Mouse (Mus musculus) liver, embryonic 11.5 days (tissue): Measurements from ENCODE around the gene Uts2r. TPM values are rescaled to one million over a fixed set of nuclear protein-coding genes. Genes with fewer than 3 reads are reported as not detected.

Experiments
- ATAC-seq: fragments of 200-750 bp; cut with Nextera tagmentation; replicated peaks from 2 replicates; pipeline ENCODE4 v1.8.0; 2017; ENCODE audit warnings: moderate number of reproducible peaks, mild to moderate bottlenecking, moderate TSS enrichment, moderate library complexity; ENCODE audit not compliant: low FRiP score
- DNase-seq: peaks from one replicate; pipeline ENCODE4 v3.0.0-alpha.2; 2017; ENCODE audit warnings: low spot score
- H3K27ac ChIP-seq: fragments of 300-500 bp; sonication (generic); 2 replicates; pipeline ENCODE4 v1.5.1; 2014; ENCODE audit warnings: mild to moderate bottlenecking, low read depth, low read length, control low read depth
- H3K27me3 ChIP-seq: fragments of 300-500 bp; sonication (generic); replicated peaks from 2 replicates; pipeline ENCODE4 v1.6.1; 2014; ENCODE audit warnings: low read length, mixed read lengths; ENCODE audit not compliant: control insufficient read depth, insufficient read depth
- H3K36me3 ChIP-seq: fragments of 300-500 bp; sonication (generic); 2 replicates; pipeline ENCODE4 v1.6.1; 2014; ENCODE audit warnings: mild to moderate bottlenecking, low read length, moderate library complexity, mixed read lengths; ENCODE audit not compliant: control insufficient read depth, insufficient read depth
- H3K4me1 ChIP-seq: fragments of 300-500 bp; sonication (generic); replicated peaks from 2 replicates; pipeline ENCODE4 v1.6.1; 2014; ENCODE audit warnings: low read length, mixed read lengths; ENCODE audit not compliant: control insufficient read depth, insufficient read depth
- H3K4me2 ChIP-seq: fragments of 300-500 bp; sonication (generic); 2 replicates; pipeline ENCODE4 v1.6.1; 2014; ENCODE audit warnings: mild to moderate bottlenecking, control low read depth, moderate library complexity
- H3K4me3 ChIP-seq: fragments of 300-500 bp; sonication (generic); 2 replicates; pipeline ENCODE4 v1.5.1; 2014; ENCODE audit warnings: low read depth, low read length, control low read depth
- H3K9ac ChIP-seq: fragments of 300-500 bp; sonication (generic); 2 replicates; pipeline ENCODE4 v1.6.1; 2014; ENCODE audit warnings: low read depth, low read length, control low read depth
- H3K9me3 ChIP-seq: fragments of 300-500 bp; sonication (generic); 2 replicates; pipeline ENCODE4 v1.6.1; 2016; ENCODE audit warnings: low read length, inconsistent platforms, mixed read lengths; ENCODE audit not compliant: control insufficient read depth
- WGBS: fragments of 180-500 bp; shearing (Covaris S2); extraction: QIAGEN DNeasy Blood & Tissue Kit; methylation state at CpG from one replicate; pipeline ENCODE4 v1.1.7; 2014; 5-methylcytosine and 5-hydroxymethylcytosine counted together
- polyA plus RNA-seq: library from polyadenylated mRNA; unstranded; fragments of >200 nt; fragmentation: Nextera tagmentation; extraction: Ambion mirVana; gene quantifications from 2 replicates; pipeline ENCODE4 v1.2.1, GENCODE M21; 2014

Uts2r gene
- polyA plus RNA-seq, 1 experiment from 2014 or later, result not detected

GRCm38 (mm10) chr11:121123438-121123837 lies 36.6 kb upstream of the Uts2r start:
- 79% methylated on average over 4 of the region's 4 CpGs for WGBS
- Histone ChIP-seq H3K9ac (no peak overlapping the region), H3K9me3 (no peaks in the 10 kb centered on the region), H3K36me3 (no peaks in the 10 kb centered on the region), H3K27ac (no peak overlapping the region), H3K27me3 (no peaks in the 10 kb centered on the region), H3K4me3 (no peak overlapping the region), H3K4me1 (peaks cover 15% of the 10 kb centered on the region), H3K4me2 (no peak overlapping the region)
- DNase-seq, result no peak
- no peak for ATAC-seq

DNA sequence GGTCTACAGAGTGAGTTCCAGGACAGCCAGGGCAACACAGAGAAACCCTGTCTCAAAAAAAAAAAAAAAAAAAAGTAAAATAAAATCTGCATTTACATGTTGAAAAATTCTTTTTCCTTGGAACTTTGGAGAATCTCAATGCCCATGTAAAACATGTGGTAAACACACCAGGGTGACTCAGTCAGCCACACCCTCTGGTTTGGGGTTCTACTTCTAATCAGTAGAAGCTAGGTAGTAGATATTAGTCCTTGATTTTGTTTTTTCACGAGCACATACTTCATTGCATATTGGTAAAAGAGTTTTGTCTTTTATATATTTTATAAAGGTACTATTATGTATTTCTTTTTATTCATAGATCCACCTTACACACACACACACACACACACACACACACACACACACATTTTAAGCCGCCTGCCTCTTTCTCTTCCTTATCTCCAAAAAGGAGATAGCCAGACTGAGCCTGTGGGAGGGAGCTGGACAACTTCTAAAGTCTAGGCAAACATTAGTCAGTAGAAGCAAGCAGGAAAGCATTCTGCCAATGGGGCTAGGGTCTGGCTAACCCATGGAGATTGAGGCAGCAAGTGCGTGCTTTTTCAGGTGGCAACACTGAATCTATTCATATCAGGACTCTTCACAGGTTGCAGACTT lies 34.4 kb upstream of the Uts2r start:
- peak; percentile 41; the same call in 1 of the 2 replicates for ATAC-seq
- WGBS, result 36% methylated on average over 3 of the region's 3 CpGs
- Histone ChIP-seq H3K27ac (no peak overlapping the region), H3K9me3 (no peaks in the 10 kb centered on the region), H3K9ac (no peak overlapping the region), H3K4me1 (peaks cover 15% of the 10 kb centered on the region), H3K4me3 (no peak overlapping the region), H3K36me3 (no peaks in the 10 kb centered on the region), H3K27me3 (no peaks in the 10 kb centered on the region), H3K4me2 (0 out of 2 replicates have a peak overlapping the region, but pooled peaks have one; percentile 3)
- DNase-seq, result no peak

GRCm38 (mm10) chr11:121126395-121126794 lies 33.7 kb upstream of the Uts2r start:
- DNase-seq, result no peak
- no peak overlapping the region for H3K4me3 ChIP-seq
- no peaks in the 10 kb centered on the region for H3K27me3 ChIP-seq
- 88% methylated on average over 1 of the region's 1 CpGs for WGBS
- no peaks in the 10 kb centered on the region for H3K9me3 ChIP-seq
- no peak overlapping the region for H3K4me2 ChIP-seq
- H3K36me3 ChIP-seq, result no peaks in the 10 kb centered on the region
- ATAC-seq, result no peak
- no peak overlapping the region for H3K9ac ChIP-seq
- peaks cover 15% of the 10 kb centered on the region for H3K4me1 ChIP-seq
- no peak overlapping the region for H3K27ac ChIP-seq

DNA sequence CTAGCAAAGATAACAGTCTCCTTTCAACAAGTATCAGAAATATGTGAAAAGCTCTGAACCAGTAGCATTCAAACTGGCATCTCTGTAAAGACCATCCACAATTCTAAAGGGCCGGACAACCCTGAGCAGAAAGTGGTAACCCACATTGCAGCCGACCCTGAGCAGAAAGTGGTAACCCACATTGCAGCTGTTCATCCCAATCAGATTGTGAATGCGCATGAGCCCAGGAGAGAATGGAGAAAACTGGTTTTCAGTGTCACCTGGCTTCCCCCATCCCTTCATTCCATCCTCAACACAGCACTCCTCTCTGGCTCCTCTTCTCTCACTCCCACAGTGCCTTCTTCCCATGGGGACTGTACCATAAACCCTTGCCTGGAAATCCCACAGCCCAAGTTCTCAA lies 32.6 kb upstream of the Uts2r start:
- H3K36me3 ChIP-seq, result no peaks in the 10 kb centered on the region
- H3K4me3 ChIP-seq, result no peak overlapping the region
- DNase-seq, result no peak
- H3K4me2 ChIP-seq, result no peak overlapping the region
- ATAC-seq, result no peak
- H3K9ac ChIP-seq, result no peak overlapping the region
- 75% methylated on average over 3 of the region's 3 CpGs for WGBS
- H3K27ac ChIP-seq, result no peak overlapping the region
- peaks cover 6% of the 10 kb centered on the region for H3K4me1 ChIP-seq
- no peaks in the 10 kb centered on the region for H3K27me3 ChIP-seq
- H3K9me3 ChIP-seq, result no peaks in the 10 kb centered on the region

GRCm38 (mm10) chr11:121129616-121130015 lies 30.5 kb upstream of the Uts2r start:
- DNase-seq, result no peak
- Histone ChIP-seq H3K9ac (no peak overlapping the region), H3K36me3 (no peaks in the 10 kb centered on the region), H3K9me3 (no peaks in the 10 kb centered on the region), H3K4me3 (no peak overlapping the region), H3K27ac (no peak overlapping the region), H3K27me3 (no peaks in the 10 kb centered on the region), H3K4me1 (peaks cover 6% of the 10 kb centered on the region), H3K4me2 (no peak overlapping the region)
- ATAC-seq, result no peak
- 62% methylated on average over 1 of the region's 1 CpGs for WGBS

GRCm38 (mm10) chr11:121134600-121134999 lies 25.5 kb upstream of the Uts2r start:
- ATAC-seq (no peak), DNase-seq (no peak)
- Histone ChIP-seq H3K36me3 (no peaks in the 10 kb centered on the region), H3K4me3 (no peak overlapping the region), H3K9ac (no peak overlapping the region), H3K27ac (no peak overlapping the region), H3K4me2 (no peak overlapping the region), H3K4me1 (no peaks in the 10 kb centered on the region; the same call in 1 of the 2 replicates), H3K9me3 (no peaks in the 10 kb centered on the region), H3K27me3 (0 out of 2 replicates have a peak, but pooled peaks cover 2% of the 10 kb centered on the region)
- 52% methylated on average over 1 of the region's 1 CpGs for WGBS

GRCm38 (mm10) chr11:121137682-121138081 lies 22.4 kb upstream of the Uts2r start:
- no peak overlapping the region for H3K4me3 ChIP-seq
- H3K4me2 ChIP-seq, result no peak overlapping the region
- ATAC-seq (no peak), DNase-seq (no peak)
- no peaks in the 10 kb centered on the region for H3K9me3 ChIP-seq
- no peak overlapping the region for H3K27ac ChIP-seq
- 73% methylated on average over 5 of the region's 5 CpGs for WGBS
- H3K27me3 ChIP-seq, result 0 out of 2 replicates have a peak, but pooled peaks cover 2% of the 10 kb centered on the region
- no peaks in the 10 kb centered on the region for H3K36me3 ChIP-seq
- H3K9ac ChIP-seq, result no peak overlapping the region
- H3K4me1 ChIP-seq, result no peaks in the 10 kb centered on the region; the same call in 1 of the 2 replicates

DNA sequence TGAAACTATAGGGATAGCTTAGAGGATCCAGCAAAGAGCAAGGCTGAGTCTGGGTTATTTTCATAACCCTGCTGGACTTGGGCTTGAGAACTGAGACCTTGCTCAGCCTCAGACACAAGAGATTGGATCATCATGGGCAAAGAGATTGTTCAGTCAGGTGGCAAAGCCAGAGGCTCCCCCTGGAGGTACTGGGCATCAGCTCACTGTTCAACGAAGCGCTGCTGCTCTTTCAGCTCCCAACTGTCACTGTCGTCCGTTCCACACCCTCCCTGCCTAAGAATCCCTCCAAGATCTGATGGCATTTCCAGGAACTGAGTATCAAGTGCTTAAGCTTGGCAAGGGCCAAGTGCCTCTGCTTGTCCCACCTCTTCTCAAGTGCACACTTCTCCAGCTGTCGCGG lies 21.3 kb upstream of the Uts2r start:
- Histone ChIP-seq H3K9ac (no peak overlapping the region), H3K4me1 (no peaks in the 10 kb centered on the region; the same call in 1 of the 2 replicates), H3K36me3 (no peaks in the 10 kb centered on the region), H3K4me3 (no peak overlapping the region), H3K27ac (no peak overlapping the region), H3K27me3 (0 out of 2 replicates have a peak, but pooled peaks cover 2% of the 10 kb centered on the region), H3K4me2 (no peak overlapping the region), H3K9me3 (no peaks in the 10 kb centered on the region)
- DNase-seq, result no peak
- WGBS, result 46% methylated on average over 6 of the region's 6 CpGs
- no peak for ATAC-seq
